Mouse (Mus musculus): ENCODE data around the gene Aff3. TPM values are rescaled to one million over a fixed set of nuclear protein-coding genes. Genes with fewer than 3 reads are reported as not detected.

Gene Aff3
- polyA plus RNA-seq, 2 experiments = 0.18 to 0.22 TPM

- no peak for ATAC-seq (ENCODE audit: insufficient read depth)
- no peaks in the 10 kb centered on the region for H3K9me3 ChIP-seq (ENCODE audit: control insufficient read depth, low read length)
- H3K9ac ChIP-seq (replicated peaks) = no peak overlapping the region
- 77% methylated on average over 14 of the region's 14 CpGs for WGBS (ENCODE audit: insufficient replicate concordance)
- H3K36me3 ChIP-seq (replicated peaks; ENCODE audit: control insufficient read depth, insufficient read depth, low read depth) = no peaks in the 10 kb centered on the region
- H3K27me3 ChIP-seq (ENCODE audit: control insufficient read depth, insufficient read depth, low read length) = no peaks in the 10 kb centered on the region
- H3K4me1 ChIP-seq (replicated peaks; ENCODE audit: control insufficient read depth in 2 of 2, insufficient read depth in 2 of 2, low read length in 1 of 2) = no peaks in the 10 kb centered on the region; a peak in 1 of 4 replicates
- H3K27ac ChIP-seq = no peak overlapping the region
- no peak for TF ChIP-seq EP300 (IDR thresholded peaks at IDR 0.05; ENCODE audit: low read depth)
- TF ChIP-seq CTCF (IDR thresholded peaks at IDR 0.05; ENCODE audit: low read depth) = no peak
- H3K4me3 ChIP-seq (ENCODE audit: insufficient read depth in 1 of 2, low read depth in 2 of 2, low read length in 2 of 2) = no peak overlapping the region
- DNase-seq (ENCODE audit: low read depth in 3 of 3, low spot score in 3 of 3) = no peak
- no peak overlapping the region for H3K4me2 ChIP-seq (ENCODE audit: low read depth)
These were observed 297.2 kb downstream of the Aff3 start for GRCm38 (mm10) chr1:38367404-38368080.

GRCm38 (mm10) chr1:38363856-38364255 is 300.9 kb downstream of the Aff3 start:
- ATAC-seq (ENCODE audit: insufficient read depth) = no peak
- Histone ChIP-seq H3K4me1 (replicated peaks; ENCODE audit: control insufficient read depth in 2 of 2, insufficient read depth in 2 of 2, low read length in 1 of 2) (no peaks in the 10 kb centered on the region), H3K4me3 (ENCODE audit: insufficient read depth in 1 of 2, low read depth in 2 of 2, low read length in 2 of 2) (no peak overlapping the region), H3K27me3 (ENCODE audit: control insufficient read depth, insufficient read depth, low read length) (no peaks in the 10 kb centered on the region), H3K9ac (replicated peaks) (no peak overlapping the region), H3K36me3 (replicated peaks; ENCODE audit: control insufficient read depth, insufficient read depth, low read depth) (no peaks in the 10 kb centered on the region), H3K4me2 (ENCODE audit: low read depth) (no peak overlapping the region), H3K27ac (no peak overlapping the region), H3K9me3 (ENCODE audit: control insufficient read depth, low read length) (no peaks in the 10 kb centered on the region)
- no peak for DNase-seq (ENCODE audit: low read depth in 3 of 3, low spot score in 3 of 3)
- 73% methylated on average over 2 of the region's 2 CpGs for WGBS (ENCODE audit: insufficient replicate concordance)
- no peak for TF ChIP-seq EP300 (IDR thresholded peaks at IDR 0.05; ENCODE audit: low read depth)
- TF ChIP-seq CTCF (IDR thresholded peaks at IDR 0.05; ENCODE audit: low read depth) = no peak

- Histone ChIP-seq H3K4me1 (replicated peaks; ENCODE audit: control insufficient read depth in 2 of 2, insufficient read depth in 2 of 2, low read length in 1 of 2) (no peaks in the 10 kb centered on the region), H3K9me3 (ENCODE audit: control insufficient read depth, low read length) (no peaks in the 10 kb centered on the region), H3K27ac (no peak overlapping the region), H3K4me2 (ENCODE audit: low read depth) (no peak overlapping the region), H3K36me3 (replicated peaks; ENCODE audit: control insufficient read depth, insufficient read depth, low read depth) (no peaks in the 10 kb centered on the region), H3K27me3 (ENCODE audit: control insufficient read depth, insufficient read depth, low read length) (no peaks in the 10 kb centered on the region), H3K9ac (replicated peaks) (no peak overlapping the region), H3K4me3 (ENCODE audit: insufficient read depth in 1 of 2, low read depth in 2 of 2, low read length in 2 of 2) (no peak overlapping the region)
- ATAC-seq (ENCODE audit: insufficient read depth) (no peak), DNase-seq (ENCODE audit: low read depth in 3 of 3, low spot score in 3 of 3) (no peak)
- no peak for TF ChIP-seq EP300 (IDR thresholded peaks at IDR 0.05; ENCODE audit: low read depth)
- no peak for TF ChIP-seq CTCF (IDR thresholded peaks at IDR 0.05; ENCODE audit: low read depth)
- WGBS (ENCODE audit: insufficient replicate concordance) = 74% methylated on average over 3 of the region's 3 CpGs
These were observed 302.5 kb downstream of the Aff3 start for GRCm38 (mm10) chr1:38362275-38362674.

- no peaks in the 10 kb centered on the region for H3K4me1 ChIP-seq (replicated peaks; ENCODE audit: control insufficient read depth in 2 of 2, insufficient read depth in 2 of 2, low read length in 1 of 2)
- H3K4me2 ChIP-seq (ENCODE audit: low read depth) = no peak overlapping the region
- H3K36me3 ChIP-seq (replicated peaks; ENCODE audit: control insufficient read depth, insufficient read depth, low read depth) = no peaks in the 10 kb centered on the region
- no peak for TF ChIP-seq CTCF (IDR thresholded peaks at IDR 0.05; ENCODE audit: low read depth)
- TF ChIP-seq EP300 (IDR thresholded peaks at IDR 0.05; ENCODE audit: low read depth) = no peak
- DNase-seq (ENCODE audit: low read depth in 3 of 3, low spot score in 3 of 3) = no peak
- ATAC-seq (ENCODE audit: insufficient read depth) = no peak
- H3K27ac ChIP-seq = no peak overlapping the region
- H3K4me3 ChIP-seq (ENCODE audit: insufficient read depth in 1 of 2, low read depth in 2 of 2, low read length in 2 of 2) = no peak overlapping the region
- H3K27me3 ChIP-seq (ENCODE audit: control insufficient read depth, insufficient read depth, low read length) = no peaks in the 10 kb centered on the region
- 79% methylated on average over 26 of the region's 26 CpGs for WGBS (ENCODE audit: insufficient replicate concordance)
- H3K9ac ChIP-seq (replicated peaks) = no peak overlapping the region
- H3K9me3 ChIP-seq (ENCODE audit: control insufficient read depth, low read length) = no peaks in the 10 kb centered on the region
These were observed 305.9 kb downstream of the Aff3 start for GRCm38 (mm10) chr1:38358797-38359349.

GRCm38 (mm10) chr1:38357933-38358796 is 306.6 kb downstream of the Aff3 start:
- Histone ChIP-seq H3K36me3 (replicated peaks; ENCODE audit: control insufficient read depth, insufficient read depth, low read depth) (no peaks in the 10 kb centered on the region), H3K9me3 (ENCODE audit: control insufficient read depth, low read length) (no peaks in the 10 kb centered on the region), H3K4me2 (ENCODE audit: low read depth) (no peak overlapping the region), H3K9ac (replicated peaks) (no peak overlapping the region), H3K27me3 (ENCODE audit: control insufficient read depth, insufficient read depth, low read length) (no peaks in the 10 kb centered on the region), H3K4me1 (replicated peaks; ENCODE audit: control insufficient read depth in 2 of 2, insufficient read depth in 2 of 2, low read length in 1 of 2) (no peaks in the 10 kb centered on the region), H3K27ac (no peak overlapping the region), H3K4me3 (ENCODE audit: insufficient read depth in 1 of 2, low read depth in 2 of 2, low read length in 2 of 2) (no peak overlapping the region)
- no peak for DNase-seq (ENCODE audit: low read depth in 3 of 3, low spot score in 3 of 3)
- ATAC-seq (ENCODE audit: insufficient read depth) = no peak
- WGBS (ENCODE audit: insufficient replicate concordance) = 58% methylated on average over 10 of the region's 10 CpGs
- TF ChIP-seq EP300 (IDR thresholded peaks at IDR 0.05; ENCODE audit: low read depth) (no peak), CTCF (IDR thresholded peaks at IDR 0.05; ENCODE audit: low read depth) (no peak)
